Mouse (Mus musculus): Measurements from ENCODE around the gene Mup22. TPM values are rescaled to one million over a fixed set of nuclear protein-coding genes. Genes with fewer than 3 reads are reported as not detected.
"Not testable (repeated sequence)": the region's sequence is repeated elsewhere in the genome, so short reads cannot be mapped to it uniquely, and the experiment has no call there.

Gene Mup22
- polyA plus RNA-seq (2012; ENCODE audit: insufficient read depth, insufficient read length, missing spikeins) = 4.7 and 20.9 TPM in 2 replicates

DNA sequence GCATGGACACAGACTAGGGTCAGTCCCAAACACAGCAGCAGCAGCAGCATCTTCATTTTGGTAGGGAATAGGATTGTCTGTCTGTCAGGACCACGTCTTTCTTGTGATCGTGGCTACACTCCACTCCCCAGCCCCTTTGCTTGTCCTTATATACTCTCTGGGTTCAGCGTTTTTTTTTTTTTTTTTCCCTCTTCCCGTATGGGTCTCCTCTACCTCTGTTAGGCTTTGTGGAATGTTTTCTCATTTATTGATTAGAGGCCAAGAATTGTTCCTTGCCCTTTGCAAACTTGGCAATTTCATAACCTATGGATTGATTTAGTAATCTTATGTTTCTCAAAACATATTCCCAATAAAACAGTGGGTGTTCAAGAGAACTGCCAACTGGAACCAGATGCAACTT is at the start of gene Mup22:
Gene Mup22, minus strand, starts transcription at position 101 of the 400 bp plus-strand sequence.
- H3K4me3 ChIP-seq (ENCODE audit: insufficient read depth, low read depth, low read length); H3K27ac ChIP-seq (replicated peaks; ENCODE audit: low read depth, low read length); H3K4me1 ChIP-seq (ENCODE audit: control insufficient read depth, insufficient read depth, insufficient read length, low read length): not testable (repeated sequence)

- H3K4me3 ChIP-seq (ENCODE audit: insufficient read depth, low read depth, low read length); H3K27ac ChIP-seq (replicated peaks; ENCODE audit: low read depth, low read length); H3K4me1 ChIP-seq (ENCODE audit: control insufficient read depth, insufficient read depth, insufficient read length, low read length): not testable (repeated sequence)
Measured at GRCm38 (mm10) chr4:60840889-60841288, 19.6 kb upstream of the Mup22 start.

Other genes with a start within 250 kb of the Mup22 start
- not detected in 2 replicates for gene Mup10, start 239.3 kb downstream of the Mup22 start, polyA plus RNA-seq (2012; ENCODE audit: insufficient read depth, insufficient read length, missing spikeins)
- gene Mup11, start 159.1 kb downstream of the Mup22 start, polyA plus RNA-seq (2012; ENCODE audit: insufficient read depth, insufficient read length, missing spikeins) = 2.8 TPM in 1 of 2 replicates, not detected in the other
- not detected in 2 replicates for gene Mup12, start 80.1 kb downstream of the Mup22 start, polyA plus RNA-seq (2012; ENCODE audit: insufficient read depth, insufficient read length, missing spikeins)

Measured in brown adipose tissue, adult 24 weeks (tissue).